Mouse (Mus musculus) lung, adult 18-20 months (tissue): ENCODE data around the gene 1700019N19Rik.
A peak's percentile ranks its signal among the peaks of the same experiment; 100 is the strongest.

Experiments
- DNase-seq, 2 experiments: peaks; one replicate each; pipeline ENCODE4 v3.0.0; 2022; ENCODE audit warnings: mixed read lengths in 2 of 2

The 1700019N19Rik gene

GRCm38 (mm10) chr19:58794284-58794683 is at the start of gene 1700019N19Rik:
Gene 1700019N19Rik (minus strand): TSS chr19:58794461.
- DNase-seq: no peak

- DNase-seq: no peak
Measured at GRCm38 (mm10) chr19:58843606-58844005, 49.3 kb upstream of the 1700019N19Rik start.

GRCm38 (mm10) chr19:58840721-58841271 is 46.5 kb upstream of the 1700019N19Rik start:
- no peak for DNase-seq

- DNase-seq: peak; percentile 47
Measured at GRCm38 (mm10) chr19:58839806-58840205, 45.5 kb upstream of the 1700019N19Rik start.

- DNase-seq: no peak
Measured at GRCm38 (mm10) chr19:58839345-58839744, 45.1 kb upstream of the 1700019N19Rik start.

- peak; percentile 34 to 56 for DNase-seq
Measured at GRCm38 (mm10) chr19:58838706-58839105, 44.4 kb upstream of the 1700019N19Rik start.

- no peak for DNase-seq
Measured at GRCm38 (mm10) chr19:58833639-58834180, 39.4 kb upstream of the 1700019N19Rik start.

GRCm38 (mm10) chr19:58832988-58833387 is 38.7 kb upstream of the 1700019N19Rik start:
- DNase-seq: no peak

GRCm38 (mm10) chr19:58831280-58831922 is 37.1 kb upstream of the 1700019N19Rik start:
- no peak for DNase-seq

- DNase-seq: no peak
Measured at GRCm38 (mm10) chr19:58830182-58830581, 35.9 kb upstream of the 1700019N19Rik start.

GRCm38 (mm10) chr19:58829575-58829974 is 35.3 kb upstream of the 1700019N19Rik start:
- DNase-seq: no peak

GRCm38 (mm10) chr19:58827656-58828055 is 33.4 kb upstream of the 1700019N19Rik start:
- DNase-seq: no peak

GRCm38 (mm10) chr19:58824316-58824715 is 30.1 kb upstream of the 1700019N19Rik start:
- no peak for DNase-seq

- no peak for DNase-seq
Measured at GRCm38 (mm10) chr19:58823301-58823700, 29.0 kb upstream of the 1700019N19Rik start.

GRCm38 (mm10) chr19:58822454-58823200 is 28.4 kb upstream of the 1700019N19Rik start:
- no peak for DNase-seq

GRCm38 (mm10) chr19:58818571-58819415 is 24.5 kb upstream of the 1700019N19Rik start:
- no peak for DNase-seq

- DNase-seq: no peak
Measured at GRCm38 (mm10) chr19:58817398-58817797, 23.1 kb upstream of the 1700019N19Rik start.

GRCm38 (mm10) chr19:58816453-58817041 is 22.3 kb upstream of the 1700019N19Rik start:
- no peak for DNase-seq

- DNase-seq: no peak
Measured at GRCm38 (mm10) chr19:58815179-58815922, 21.1 kb upstream of the 1700019N19Rik start.

- no peak for DNase-seq
Measured at GRCm38 (mm10) chr19:58810536-58810935, 16.3 kb upstream of the 1700019N19Rik start.

- no peak for DNase-seq
Measured at GRCm38 (mm10) chr19:58808864-58809263, 14.6 kb upstream of the 1700019N19Rik start.
